Mouse (Mus musculus): ENCODE data around the gene Prl8a8. TPM values are rescaled to one million over a fixed set of nuclear protein-coding genes. Genes with fewer than 3 reads are reported as not detected.

The Prl8a8 gene
- total and polyA plus RNA-seq, 3 experiments = 1.3 to 1.8 (median 1.5) TPM

DNA sequence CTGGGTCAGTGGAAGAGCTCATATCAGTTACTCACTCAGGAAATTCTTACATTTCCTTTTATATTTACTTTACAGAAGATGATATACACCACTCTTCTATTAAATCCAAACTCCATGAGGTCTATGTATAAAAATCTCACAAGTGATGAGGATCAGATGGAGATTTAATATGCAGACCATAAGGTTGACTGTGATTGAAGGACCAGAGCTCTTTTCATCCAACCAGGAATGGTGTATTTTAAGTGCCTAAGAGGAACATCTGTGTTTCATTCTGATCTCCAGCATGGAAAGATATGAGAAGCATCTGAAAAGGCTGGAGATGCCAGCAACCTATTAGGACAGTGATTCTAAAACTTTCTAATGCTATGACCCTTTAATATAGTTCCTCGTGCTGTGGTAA, 5.4 kb downstream of the Prl8a8 start:
- dilution Hi-C loops (cut with MboI; ENCODE audit: extremely low pct_ligation_motif_present, extremely low pct_unique_long_range_greater_than_20kb, low sequenced_read_pairs) = no loop called here

More for the DNA sequence above, 5.4 kb downstream of the Prl8a8 start:
- H3K36me3 ChIP-seq (replicated peaks in 1 of 2; ENCODE audit: control insufficient read depth in 1 of 2, insufficient read depth in 1 of 2, low read length in 1 of 2) = no peaks in the 10 kb centered on the region
- DNase-seq (ENCODE audit: extremely low read depth) = no peak
- no peaks in the 10 kb centered on the region for H3K27me3 ChIP-seq (replicated peaks)
- no peaks in the 10 kb centered on the region for H3K79me2 ChIP-seq (replicated peaks; ENCODE audit: control insufficient read depth, extremely low read depth, insufficient read depth, poor library complexity, severe bottlenecking)
- no peak overlapping the region for H3K4me2 ChIP-seq (ENCODE audit: insufficient read depth, low read depth, poor library complexity, severe bottlenecking)
- H3K27ac ChIP-seq (ENCODE audit: insufficient read depth, low read depth) = no peak overlapping the region
- no peak overlapping the region for H3K9ac ChIP-seq (ENCODE audit: insufficient read depth, low read depth)
- no peaks in the 10 kb centered on the region for H3K4me1 ChIP-seq (ENCODE audit: control insufficient read depth in 1 of 2, insufficient read depth in 2 of 2)
- in situ Hi-C loops (cut with MboI; ENCODE audit: low pct_ligation_motif_present, low pct_unique_long_range_greater_than_20kb, low sequenced_read_pairs) = no loop called here
- TF ChIP-seq RCOR1 (conservative IDR thresholded peaks at IDR 0.05; ENCODE audit: low read depth, low read length) (no peak), NELFE (IDR thresholded peaks at IDR 0.05; ENCODE audit: low read depth, low read length) (no peak), ELF1 (IDR thresholded peaks at IDR 0.05; ENCODE audit: low read depth, low read length) (no peak), GABPA (IDR thresholded peaks at IDR 0.05; ENCODE audit: insufficient replicate concordance, low read depth, low read length) (no peak), CHD1 (IDR thresholded peaks at IDR 0.05; ENCODE audit: low read depth, low read length) (no peak), MAZ (IDR thresholded peaks at IDR 0.05; ENCODE audit: low read depth, low read length) (no peak), SMC3 (IDR thresholded peaks at IDR 0.05; ENCODE audit: low read depth, low read length) (no peak), PAX5 (IDR thresholded peaks at IDR 0.05; ENCODE audit: low read length) (no peak), UBTF (IDR thresholded peaks at IDR 0.05; ENCODE audit: low read depth, low read length) (no peak), MEF2A (IDR thresholded peaks at IDR 0.05; ENCODE audit: borderline replicate concordance, low read depth, low read length) (no peak), TBP (conservative IDR thresholded peaks at IDR 0.05; ENCODE audit: low read depth, low read length) (no peak), MAX (IDR thresholded peaks at IDR 0.05; ENCODE audit: low read length) (no peak), CTCF (conservative IDR thresholded peaks at IDR 0.05 in 1 of 2, IDR thresholded peaks at IDR 0.05 in 1 of 2; ENCODE audit: low read depth in 2 of 2, low read length in 2 of 2) (no peak), CHD2 (IDR thresholded peaks at IDR 0.05; ENCODE audit: low read length) (no peak)
- H3K4me3 ChIP-seq (replicated peaks in 1 of 3; ENCODE audit: low read depth in 2 of 3, low read length in 2 of 3, poor library complexity in 1 of 3) = no peak overlapping the region
- no peaks in the 10 kb centered on the region for H3K9me3 ChIP-seq (replicated peaks; ENCODE audit: low read length)

Other genes starting within 250 kb of the Prl8a8 start
- gene Prl6a1, start 200.6 kb downstream of the Prl8a8 start, total RNA-seq (2012; rRNA removed) = not detected in 2 replicates
- gene Prl6a1, start 200.6 kb downstream of the Prl8a8 start, total RNA-seq (2014; rRNA removed) = not detected in 2 replicates
- gene Prl6a1, start 200.6 kb downstream of the Prl8a8 start, polyA plus RNA-seq (2012; ENCODE audit: insufficient read length, low read depth) = not detected in 2 replicates
- gene Prl8a2, start 167.5 kb downstream of the Prl8a8 start, total RNA-seq (2012; rRNA removed) = not detected in 2 replicates
- not detected in 2 replicates for gene Prl8a2, start 167.5 kb downstream of the Prl8a8 start, total RNA-seq (2014; rRNA removed)
- not detected in 2 replicates for gene Prl8a2, start 167.5 kb downstream of the Prl8a8 start, polyA plus RNA-seq (2012; ENCODE audit: insufficient read length, low read depth)
- not detected in 2 replicates for gene Prl2b1, start 122.4 kb downstream of the Prl8a8 start, total RNA-seq (2012; rRNA removed)
- not detected in 2 replicates for gene Prl2b1, start 122.4 kb downstream of the Prl8a8 start, total RNA-seq (2014; rRNA removed)
- not detected in 2 replicates for gene Prl2b1, start 122.4 kb downstream of the Prl8a8 start, polyA plus RNA-seq (2012; ENCODE audit: insufficient read length, low read depth)
- not detected in 2 replicates for gene Prl8a6, start 74.5 kb downstream of the Prl8a8 start, total RNA-seq (2012; rRNA removed)
- gene Prl8a6, start 74.5 kb downstream of the Prl8a8 start, total RNA-seq (2014; rRNA removed) = not detected in 2 replicates
- not detected in 2 replicates for gene Prl8a6, start 74.5 kb downstream of the Prl8a8 start, polyA plus RNA-seq (2012; ENCODE audit: insufficient read length, low read depth)
- gene Prl8a9, start 51.4 kb upstream of the Prl8a8 start, total RNA-seq (2012; rRNA removed) = not detected in 2 replicates
- gene Prl8a9, start 51.4 kb upstream of the Prl8a8 start, total RNA-seq (2014; rRNA removed) = not detected in 2 replicates
- not detected in 2 replicates for gene Prl8a9, start 51.4 kb upstream of the Prl8a8 start, polyA plus RNA-seq (2012; ENCODE audit: insufficient read length, low read depth)
- gene Prl8a1, start 69.0 kb upstream of the Prl8a8 start, total RNA-seq (2012; rRNA removed) = not detected in 2 replicates
- not detected in 2 replicates for gene Prl8a1, start 69.0 kb upstream of the Prl8a8 start, total RNA-seq (2014; rRNA removed)
- not detected in 2 replicates for gene Prl8a1, start 69.0 kb upstream of the Prl8a8 start, polyA plus RNA-seq (2012; ENCODE audit: insufficient read length, low read depth)
- gene Prl7b1, start 97.4 kb upstream of the Prl8a8 start, total RNA-seq (2012; rRNA removed) = not detected in 2 replicates
- gene Prl7b1, start 97.4 kb upstream of the Prl8a8 start, total RNA-seq (2014; rRNA removed) = not detected in 2 replicates
- gene Prl7b1, start 97.4 kb upstream of the Prl8a8 start, polyA plus RNA-seq (2012; ENCODE audit: insufficient read length, low read depth) = not detected in 2 replicates
- not detected in 2 replicates for gene Prl7a1, start 129.3 kb upstream of the Prl8a8 start, total RNA-seq (2012; rRNA removed)
- gene Prl7a1, start 129.3 kb upstream of the Prl8a8 start, total RNA-seq (2014; rRNA removed) = not detected in 2 replicates
- not detected in 2 replicates for gene Prl7a1, start 129.3 kb upstream of the Prl8a8 start, polyA plus RNA-seq (2012; ENCODE audit: insufficient read length, low read depth)
- not detected in 2 replicates for gene Prl7a2, start 154.8 kb upstream of the Prl8a8 start, total RNA-seq (2012; rRNA removed)
- gene Prl7a2, start 154.8 kb upstream of the Prl8a8 start, total RNA-seq (2014; rRNA removed) = not detected in 2 replicates
- gene Prl7a2, start 154.8 kb upstream of the Prl8a8 start, polyA plus RNA-seq (2012; ENCODE audit: insufficient read length, low read depth) = not detected in 2 replicates
- gene Prl7d1, start 203.5 kb upstream of the Prl8a8 start, total RNA-seq (2012; rRNA removed) = not detected in 2 replicates
- not detected in 2 replicates for gene Prl7d1, start 203.5 kb upstream of the Prl8a8 start, total RNA-seq (2014; rRNA removed)
- not detected in 2 replicates for gene Prl7d1, start 203.5 kb upstream of the Prl8a8 start, polyA plus RNA-seq (2012; ENCODE audit: insufficient read length, low read depth)